Mouse (Mus musculus) hindbrain, embryonic 14.5 days (tissue): ENCODE measurements around the gene Crtc1. TPM values are rescaled to one million over a fixed set of nuclear protein-coding genes. Genes with fewer than 3 reads are reported as not detected.
A peak's percentile ranks its signal among the peaks of the same experiment; 100 is the strongest.

Experiments used
- ATAC-seq: fragments of 200-750 bp; cut with Nextera tagmentation; 2 replicates; pipeline ENCODE4 v1.8.0; 2017; ENCODE audit warnings: moderate number of reproducible peaks, mild to moderate bottlenecking, moderate TSS enrichment, moderate library complexity; ENCODE audit not compliant: low FRiP score
- DNase-seq: peaks from one replicate; pipeline ENCODE4 v3.0.0-alpha.2; 2015; ENCODE audit warnings: low spot score
- H3K27ac ChIP-seq: fragments of 300-500 bp; sonication (generic); 2 replicates; pipeline ENCODE4 v1.5.1; 2014; ENCODE audit warnings: mild to moderate bottlenecking, moderate library complexity
- H3K27me3 ChIP-seq: fragments of 300-500 bp; sonication (generic); 2 replicates; pipeline ENCODE4 v1.6.1; 2014; ENCODE audit warnings: mild to moderate bottlenecking, low read length, mixed read lengths; ENCODE audit not compliant: control insufficient read depth, insufficient read depth
- H3K36me3 ChIP-seq: fragments of 300-500 bp; sonication (generic); replicated peaks from 2 replicates; pipeline ENCODE4 v1.6.1; 2014; ENCODE audit not compliant: control insufficient read depth, insufficient read depth
- H3K4me1 ChIP-seq: fragments of 300-500 bp; sonication (generic); replicated peaks from 2 replicates; pipeline ENCODE4 v1.6.1; 2014; ENCODE audit warnings: antibody characterized with exemption, low read length, mixed read lengths; ENCODE audit not compliant: control insufficient read depth, insufficient read depth
- H3K4me2 ChIP-seq: fragments of 300-500 bp; sonication (generic); replicated peaks from 2 replicates; pipeline ENCODE4 v1.6.1; 2014; ENCODE audit warnings: mild to moderate bottlenecking, moderate library complexity
- H3K4me3 ChIP-seq: fragments of 300-500 bp; sonication (generic); replicated peaks from 2 replicates; pipeline ENCODE4 v1.5.1; 2014; ENCODE audit warnings: mild to moderate bottlenecking, low read length
- H3K9ac ChIP-seq: fragments of 300-500 bp; sonication (generic); 2 replicates; pipeline ENCODE4 v1.6.1; 2014
- H3K9me3 ChIP-seq: fragments of 300-500 bp; sonication (generic); 2 replicates; pipeline ENCODE4 v1.6.1; 2016; ENCODE audit warnings: low read length; ENCODE audit not compliant: control insufficient read depth
- WGBS: fragments of 180-500 bp; shearing (Covaris S2); extraction: QIAGEN DNeasy Blood & Tissue Kit; methylation state at CpG from one replicate; pipeline ENCODE4 v1.1.7; 2014; 5-methylcytosine and 5-hydroxymethylcytosine counted together
- polyA plus RNA-seq: library from polyadenylated mRNA; unstranded; fragments of >200 nt; fragmentation: Nextera tagmentation; extraction: Ambion mirVana; gene quantifications from 2 replicates; pipeline ENCODE4 v1.2.1, GENCODE M21; 2014

Crtc1 gene
- polyA plus RNA-seq, 1 experiment from 2014 or later, result 53.9 TPM

DNA sequence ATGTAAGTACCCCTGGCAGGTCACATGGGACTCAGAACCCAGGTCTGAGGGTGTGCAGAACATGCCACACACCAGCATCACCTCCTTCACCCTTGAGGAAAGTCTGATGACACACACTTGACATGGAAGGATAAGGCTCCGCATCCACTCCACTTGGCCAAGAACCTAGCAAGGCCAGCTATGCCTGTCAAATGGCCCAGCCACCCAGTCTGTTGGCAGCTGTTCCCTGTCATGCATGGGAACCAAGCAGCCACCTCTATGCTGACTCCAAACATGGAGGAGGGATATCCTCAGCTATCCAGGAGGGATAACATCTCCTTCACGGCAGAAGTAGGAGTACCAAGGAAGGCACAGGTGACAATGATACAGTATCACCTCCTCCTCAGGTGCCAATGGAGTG is 956 bp downstream of the Crtc1 start:
- Histone ChIP-seq H3K4me2 (peak overlapping the region; percentile 74), H3K9ac (peak overlapping the region; percentile 66), H3K27ac (no peak overlapping the region), H3K4me3 (peak overlapping the region; percentile 50), H3K4me1 (peaks cover 22% of the 10 kb centered on the region), H3K36me3 (no peaks in the 10 kb centered on the region), H3K9me3 (no peaks in the 10 kb centered on the region), H3K27me3 (no peaks in the 10 kb centered on the region)
- 88% methylated on average over 2 of the region's 2 CpGs for WGBS
- ATAC-seq, result no peak
- no peak for DNase-seq

- ATAC-seq (no peak), DNase-seq (no peak)
- no peaks in the 10 kb centered on the region for H3K27me3 ChIP-seq
- no peak overlapping the region for H3K27ac ChIP-seq
- no peak overlapping the region for H3K9ac ChIP-seq
- H3K9me3 ChIP-seq, result no peaks in the 10 kb centered on the region
- no peaks in the 10 kb centered on the region for H3K36me3 ChIP-seq
- no peak overlapping the region for H3K4me2 ChIP-seq
- peaks cover 21% of the 10 kb centered on the region for H3K4me1 ChIP-seq
- H3K4me3 ChIP-seq, result no peak overlapping the region
- WGBS, result 91% methylated on average over 5 of the region's 5 CpGs
These were observed 4.2 kb downstream of the Crtc1 start for GRCm38 (mm10) chr8:70435156-70435555.

DNA sequence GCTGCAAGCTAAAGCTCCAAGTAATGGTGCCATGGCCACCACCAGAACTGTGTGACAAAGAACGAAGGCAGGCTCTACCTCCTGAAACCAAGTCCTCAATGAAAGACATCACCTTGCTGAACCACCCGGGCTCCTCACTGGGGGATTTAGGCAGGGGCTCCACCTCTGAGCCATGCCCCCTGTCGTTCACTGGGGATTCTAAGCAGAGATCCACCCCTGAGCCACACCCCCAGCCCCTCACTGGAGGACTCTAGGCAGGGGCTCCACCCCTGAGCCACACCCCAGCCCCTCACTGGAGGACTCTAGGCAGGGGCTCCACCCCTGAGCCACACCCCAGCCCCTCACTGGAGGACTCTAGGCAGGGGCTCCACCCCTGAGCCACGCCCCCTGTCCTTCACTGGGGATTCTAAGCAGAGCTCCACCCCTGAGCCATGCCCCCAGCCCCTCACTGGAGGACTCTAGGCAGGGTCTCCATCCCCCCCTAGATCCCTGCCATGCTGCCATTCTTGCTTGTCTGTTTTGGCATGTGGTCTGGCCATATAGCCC is 6.3 kb downstream of the Crtc1 start:
- 40% methylated on average over 4 of the region's 4 CpGs for WGBS
- Histone ChIP-seq H3K4me2 (no peak overlapping the region), H3K27me3 (no peaks in the 10 kb centered on the region), H3K36me3 (no peaks in the 10 kb centered on the region), H3K4me1 (peaks cover 8% of the 10 kb centered on the region), H3K9me3 (no peaks in the 10 kb centered on the region), H3K27ac (no peak overlapping the region), H3K9ac (no peak overlapping the region), H3K4me3 (no peak overlapping the region)
- no peak for ATAC-seq
- no peak for DNase-seq

DNA sequence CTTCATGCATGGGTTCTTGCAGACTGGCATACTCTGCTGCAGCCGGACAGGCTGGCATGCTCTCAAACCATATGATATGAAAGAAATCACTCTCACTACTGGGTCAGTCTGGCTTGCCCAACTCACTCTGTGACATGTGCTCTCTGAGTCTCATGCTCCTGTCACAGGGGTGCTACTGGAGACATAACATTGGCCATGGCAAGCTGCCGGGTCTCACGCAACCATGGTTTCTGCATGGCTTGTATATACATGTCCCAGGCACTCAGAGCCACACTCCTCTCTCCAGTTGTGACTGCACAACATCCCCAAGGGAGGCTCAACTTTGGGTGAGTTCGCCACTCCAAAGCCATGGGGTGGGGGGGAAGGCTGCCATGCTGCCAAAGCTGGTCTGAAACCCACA is 8.2 kb downstream of the Crtc1 start:
- ATAC-seq, result no peak
- Histone ChIP-seq H3K4me2 (no peak overlapping the region), H3K9ac (no peak overlapping the region), H3K27ac (no peak overlapping the region), H3K9me3 (no peaks in the 10 kb centered on the region), H3K27me3 (no peaks in the 10 kb centered on the region), H3K4me1 (no peaks in the 10 kb centered on the region), H3K36me3 (no peaks in the 10 kb centered on the region), H3K4me3 (no peak overlapping the region)
- DNase-seq, result no peak
- WGBS, result 94% methylated on average over 4 of the region's 4 CpGs

- 90% methylated on average over 2 of the region's 2 CpGs for WGBS
- H3K4me3 ChIP-seq, result no peak overlapping the region
- H3K36me3 ChIP-seq, result no peaks in the 10 kb centered on the region
- no peak overlapping the region for H3K4me2 ChIP-seq
- H3K4me1 ChIP-seq, result no peaks in the 10 kb centered on the region
- no peak for ATAC-seq
- H3K9me3 ChIP-seq, result no peaks in the 10 kb centered on the region
- DNase-seq, result no peak
- H3K27ac ChIP-seq, result no peak overlapping the region
- H3K27me3 ChIP-seq, result no peaks in the 10 kb centered on the region
- no peak overlapping the region for H3K9ac ChIP-seq
These were observed 13.0 kb downstream of the Crtc1 start for GRCm38 (mm10) chr8:70426300-70426907.

DNA sequence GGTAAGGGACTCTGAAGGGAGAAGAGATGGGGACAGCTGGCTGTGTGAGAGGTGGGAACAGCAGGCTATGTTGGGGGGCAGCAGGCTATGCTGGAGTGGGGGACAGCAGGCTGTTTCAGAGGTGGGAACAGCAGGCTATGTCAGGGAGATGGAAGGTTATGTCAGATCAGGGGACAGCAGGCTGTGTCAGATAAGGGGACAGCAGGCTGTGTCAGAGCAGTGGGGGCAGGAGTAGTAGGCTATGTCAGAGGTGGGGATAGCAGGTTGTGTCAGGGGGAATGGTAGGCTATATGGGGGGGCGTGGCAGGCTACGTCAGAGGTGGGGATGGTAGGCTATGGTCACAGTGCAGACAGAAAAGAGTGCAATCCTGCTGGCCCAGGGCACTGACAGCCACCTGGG is 16.7 kb downstream of the Crtc1 start:
- Histone ChIP-seq H3K9ac (no peak overlapping the region), H3K36me3 (no peaks in the 10 kb centered on the region), H3K27ac (no peak overlapping the region), H3K4me2 (no peak overlapping the region), H3K4me1 (0 out of 2 replicates have a peak, but pooled peaks cover 2% of the 10 kb centered on the region), H3K9me3 (no peaks in the 10 kb centered on the region), H3K4me3 (no peak overlapping the region), H3K27me3 (no peaks in the 10 kb centered on the region)
- ATAC-seq, result no peak
- DNase-seq, result no peak
- WGBS, result 80% methylated on average over 2 of the region's 2 CpGs

DNA sequence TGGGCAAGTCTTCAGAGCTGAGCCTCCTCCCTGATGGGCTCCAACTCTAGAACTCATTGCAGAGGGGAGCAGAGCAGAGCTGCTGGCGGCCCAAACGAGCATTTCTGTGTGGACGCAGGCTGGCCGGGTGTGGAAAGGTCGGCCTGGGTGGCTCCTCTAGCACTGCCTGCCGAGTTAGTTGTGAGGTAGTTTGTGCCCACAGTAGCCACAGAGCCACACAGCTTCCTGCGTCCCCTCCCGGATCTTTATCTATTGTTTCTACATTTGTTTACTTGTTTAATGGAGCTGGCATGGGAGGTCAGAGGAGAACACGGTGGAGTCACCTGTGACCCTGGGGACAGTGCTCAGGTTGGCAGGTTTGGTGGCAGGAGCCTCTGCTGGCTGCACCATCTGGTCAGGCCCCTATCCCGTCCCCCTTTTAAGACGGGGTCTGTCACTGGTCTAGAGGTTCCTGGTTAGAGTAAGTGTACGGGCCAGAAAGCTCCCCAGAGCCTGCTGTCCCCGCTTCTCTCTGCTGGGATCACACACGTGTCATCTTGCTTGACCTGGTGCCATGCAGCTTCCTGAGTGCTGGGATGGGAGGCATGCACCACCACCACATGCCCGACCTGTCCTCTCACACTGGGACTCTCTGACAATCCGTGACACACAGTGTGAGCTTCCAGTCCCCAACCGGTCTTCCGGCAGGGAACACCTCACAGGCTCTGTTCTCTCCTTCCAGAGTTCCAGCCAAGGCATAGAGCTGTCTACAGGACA is 17.9 kb downstream of the Crtc1 start:
- Histone ChIP-seq H3K4me1 (peaks cover 14% of the 10 kb centered on the region; the same call in 1 of the 2 replicates), H3K36me3 (no peaks in the 10 kb centered on the region), H3K9me3 (no peaks in the 10 kb centered on the region), H3K27ac (no peak overlapping the region), H3K4me2 (no peak overlapping the region), H3K4me3 (no peak overlapping the region), H3K27me3 (no peaks in the 10 kb centered on the region), H3K9ac (no peak overlapping the region)
- DNase-seq, result no peak
- no peak for ATAC-seq
- WGBS, result 85% methylated on average over 18 of the region's 18 CpGs

GRCm38 (mm10) chr8:70419879-70420643 is 19.3 kb downstream of the Crtc1 start:
- WGBS, result 83% methylated on average over 11 of the region's 11 CpGs
- no peak for ATAC-seq
- H3K27ac ChIP-seq, result peak overlapping the region; percentile 62
- no peaks in the 10 kb centered on the region for H3K9me3 ChIP-seq
- H3K4me1 ChIP-seq, result peaks cover 25% of the 10 kb centered on the region; the same call in 1 of the 2 replicates
- no peaks in the 10 kb centered on the region for H3K36me3 ChIP-seq
- H3K4me3 ChIP-seq, result no peak overlapping the region
- no peak overlapping the region for H3K9ac ChIP-seq
- DNase-seq, result no peak
- no peaks in the 10 kb centered on the region for H3K27me3 ChIP-seq
- no peak overlapping the region for H3K4me2 ChIP-seq

- WGBS, result 67% methylated on average over 14 of the region's 14 CpGs
These were observed 20.4 kb downstream of the Crtc1 start for GRCm38 (mm10) chr8:70418954-70419353.

More at GRCm38 (mm10) chr8:70418954-70419353, 20.4 kb downstream of the Crtc1 start:
- no peak overlapping the region for H3K9ac ChIP-seq
- no peak for ATAC-seq
- no peaks in the 10 kb centered on the region for H3K27me3 ChIP-seq
- peaks cover 25% of the 10 kb centered on the region; the same call in 1 of the 2 replicates for H3K4me1 ChIP-seq
- H3K36me3 ChIP-seq, result peaks cover 4% of the 10 kb centered on the region; the same call in 1 of the 2 replicates
- no peak overlapping the region for H3K4me3 ChIP-seq
- no peak for DNase-seq
- H3K4me2 ChIP-seq, result no peak overlapping the region
- H3K27ac ChIP-seq, result no peak overlapping the region
- H3K9me3 ChIP-seq, result no peaks in the 10 kb centered on the region
